Mouse (Mus musculus): Measurements from ENCODE around the gene Dll1.

Gene Dll1

DNA sequence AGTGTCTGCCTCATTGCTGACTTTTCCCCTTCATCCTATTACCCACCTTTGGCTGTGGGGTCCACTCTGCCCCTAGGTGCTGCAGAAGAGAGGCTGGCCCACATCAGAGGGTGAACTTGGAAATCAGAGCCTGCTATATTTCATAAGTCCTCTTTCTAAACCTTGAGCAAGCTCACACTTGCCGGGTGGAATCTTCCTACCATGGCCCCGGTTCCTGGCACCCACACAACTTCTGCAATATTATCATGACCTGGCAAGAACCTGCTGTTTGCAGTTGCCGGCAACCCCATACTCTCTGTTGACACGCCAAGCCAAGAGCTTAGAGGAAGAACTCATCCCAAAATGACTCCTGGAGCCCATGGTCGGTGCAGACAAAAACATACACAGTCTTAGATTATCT lies 49.6 kb downstream of the Dll1 start:
- WGBS = 86% methylated on average over 5 of the region's 5 CpGs

- 92% methylated on average over 10 of the region's 10 CpGs for WGBS
Measured at GRCm38 (mm10) chr17:15325976-15326842, 50.5 kb downstream of the Dll1 start.

DNA sequence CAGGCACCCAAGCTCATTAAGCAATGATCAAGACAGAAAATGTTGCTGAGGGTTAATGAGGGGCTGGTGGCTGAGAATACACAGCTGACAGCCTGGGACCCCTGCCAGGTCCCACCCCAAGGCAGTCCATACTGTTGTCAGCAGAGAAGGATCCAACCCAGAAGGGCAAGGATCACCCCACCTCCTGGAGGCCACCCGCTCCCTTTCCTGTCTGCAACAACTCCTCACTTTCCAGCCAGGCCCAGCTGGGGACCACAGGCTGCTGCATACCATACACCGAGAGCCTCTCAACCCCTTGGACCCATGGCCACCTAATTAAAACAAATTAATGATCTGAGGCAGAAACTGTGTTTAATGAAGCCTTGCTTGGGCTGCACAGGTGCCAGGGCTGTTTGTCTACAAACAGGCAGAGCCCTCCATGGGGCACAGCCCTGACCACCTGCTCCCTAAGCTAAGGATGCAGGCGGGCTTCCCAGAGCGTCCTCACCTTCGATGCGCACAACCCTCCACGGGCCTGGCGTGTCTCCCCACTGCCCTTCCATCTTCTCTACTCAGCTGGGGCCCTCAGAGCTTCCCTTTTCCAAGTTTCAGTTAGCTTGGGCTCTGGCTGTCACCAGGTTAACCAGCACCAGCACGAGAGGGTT lies 53.4 kb downstream of the Dll1 start:
- 73% methylated on average over 9 of the region's 9 CpGs for WGBS
